Mouse (Mus musculus) ES-E14 (cell line): ENCODE data around the gene Gprin1.
A peak's percentile ranks its signal among the peaks of the same experiment; 100 is the strongest.

Experiments
- HCFC1 ChIP-seq: IDR thresholded peaks from 2 replicates; pipeline ENCODE4 v1.6.1; 2012; ENCODE audit warnings: low read length, inconsistent platforms, borderline replicate concordance; ENCODE audit not compliant: insufficient read depth
- MAFK ChIP-seq: IDR thresholded peaks from 2 replicates; pipeline ENCODE4 v1.6.1; 2014; ENCODE audit warnings: mild to moderate bottlenecking, low read depth, low read length, inconsistent platforms; ENCODE audit not compliant: insufficient read depth
- ZC3H11A ChIP-seq: IDR thresholded peaks from 2 replicates; pipeline ENCODE4 v1.6.1; 2012; ENCODE audit warnings: low read depth, mild to moderate bottlenecking, inconsistent platforms, low read length, borderline replicate concordance
- ZNF384 ChIP-seq: IDR thresholded peaks from 2 replicates; pipeline ENCODE4 v1.6.1; 2012; ENCODE audit warnings: low read depth, low read length, inconsistent platforms

DNA sequence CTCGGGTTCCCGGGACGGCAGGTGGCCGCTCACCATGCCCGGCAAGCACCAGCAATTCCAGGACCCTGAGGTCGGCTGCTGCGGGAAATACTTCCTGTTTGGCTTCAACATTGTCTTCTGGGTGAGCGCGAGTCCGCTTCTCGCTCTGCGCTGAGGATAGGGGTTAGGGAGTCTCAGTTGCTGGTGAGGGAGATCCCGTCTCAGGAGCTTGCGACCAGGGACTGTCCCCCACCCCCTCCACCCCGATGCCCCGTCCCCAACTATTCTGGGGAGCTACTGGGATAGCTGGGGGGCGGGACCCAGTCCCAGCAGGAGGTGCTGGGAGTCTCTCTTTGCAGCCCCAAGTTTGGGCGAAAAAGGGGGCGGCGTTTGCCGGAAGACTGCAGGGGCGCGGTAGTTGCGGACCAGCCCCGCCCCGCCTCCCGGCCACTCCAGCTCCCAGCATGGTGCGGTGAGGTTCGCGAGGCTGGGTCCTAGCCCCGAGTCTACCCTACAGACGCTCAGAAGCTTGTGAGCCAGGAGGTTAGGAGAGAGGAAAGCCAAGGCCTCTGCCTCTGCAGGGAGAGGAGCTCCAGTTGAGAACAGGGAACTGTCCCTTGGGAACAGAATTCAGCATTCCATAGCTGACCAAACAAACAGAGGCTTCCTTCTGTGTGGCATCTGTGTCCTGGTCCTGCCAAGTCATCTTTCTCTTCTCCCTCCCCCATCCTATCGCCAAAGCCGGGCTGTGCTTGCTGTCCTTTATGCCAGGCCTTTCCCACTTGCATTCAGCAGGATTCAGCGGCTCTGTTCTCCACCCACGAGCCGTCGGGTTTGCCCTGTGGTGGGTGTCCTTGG is 40.1 kb upstream of the Gprin1 start:
- no peak for TF ChIP-seq ZNF384
- no peak for TF ChIP-seq MAFK
- 0 out of 2 replicates have a peak, but pooled peaks have one; percentile 44 for TF ChIP-seq HCFC1
- TF ChIP-seq ZC3H11A: no peak
